Mouse (Mus musculus): ENCODE results near the gene Pfdn4.
"Not testable (repeated sequence)": the region's sequence is repeated elsewhere in the genome, so short reads cannot be mapped to it uniquely, and the experiment has no call there.

Gene Pfdn4

DNA sequence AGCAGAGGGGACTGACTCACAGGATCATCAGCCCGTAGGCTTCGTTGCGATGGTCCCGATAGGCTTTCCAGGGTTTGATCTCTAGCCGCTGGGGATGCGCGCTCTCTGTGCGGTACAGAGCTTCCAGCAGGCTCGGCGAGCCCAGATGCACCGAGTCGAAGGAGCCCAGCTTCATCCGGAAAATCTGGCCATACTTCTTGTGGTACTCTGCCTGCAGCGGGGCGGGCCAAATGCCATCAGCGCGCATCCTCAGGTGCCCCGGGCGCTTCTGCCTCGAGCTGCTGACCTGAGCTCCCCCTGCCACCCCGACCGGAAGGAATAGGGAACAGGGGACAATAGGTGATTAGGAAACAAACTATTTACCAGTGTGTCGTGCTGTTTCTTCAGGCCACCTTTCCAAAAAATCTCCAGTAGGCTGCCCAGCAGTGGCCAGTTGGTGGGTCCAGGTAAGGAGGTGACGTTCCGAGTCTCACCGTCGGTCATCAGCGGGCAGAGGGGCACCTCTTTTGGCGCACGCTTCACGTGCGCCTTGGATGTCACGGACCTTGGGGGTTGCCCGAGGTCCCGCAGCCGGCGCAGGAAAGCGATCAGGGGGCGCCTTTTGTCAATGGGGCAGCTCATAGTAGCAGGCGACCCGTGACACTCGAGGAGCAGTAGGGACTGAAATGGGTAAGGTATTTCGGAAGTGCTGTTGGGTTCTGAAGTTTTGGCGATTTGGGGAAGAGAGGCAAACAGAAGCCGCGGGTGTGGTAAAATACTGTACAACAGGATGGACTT, at the start of gene Pfdn4:
TSS of gene Pfdn4 (plus strand) at position 275 of the 777 bp plus-strand sequence.
- peak in 1 of 2 experiments; percentile 56 for DNase-seq (ENCODE audit: inconsistent age in 2 of 2, low spot score in 1 of 2)

DNA sequence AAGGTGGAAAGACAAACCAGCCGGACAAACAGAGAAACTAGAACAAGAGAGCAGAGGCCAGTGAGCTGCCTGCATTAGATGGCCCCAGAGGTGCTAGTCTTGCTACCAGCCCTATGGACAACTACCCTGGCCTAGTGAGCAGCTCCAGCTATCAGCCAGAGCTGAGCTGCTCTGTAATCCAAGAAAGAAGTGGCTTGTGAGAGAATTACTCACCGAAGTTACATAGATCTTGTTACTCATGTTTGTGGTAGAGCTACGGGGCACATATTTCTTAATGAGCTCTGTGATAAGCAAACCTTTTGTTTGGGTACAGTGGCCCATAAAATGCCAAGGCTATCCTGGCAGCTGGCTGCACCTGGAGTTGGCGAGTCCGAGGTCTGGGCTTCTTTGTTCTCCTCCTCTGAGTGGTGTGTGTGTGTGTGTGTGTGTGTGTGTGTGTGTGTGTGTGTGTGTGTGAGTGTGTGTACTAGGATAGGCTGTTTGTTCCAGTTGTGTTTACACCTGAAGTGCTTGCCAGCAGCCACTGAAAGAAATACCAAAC, 49.3 kb upstream of the Pfdn4 start:
- DNase-seq (ENCODE audit: inconsistent age in 2 of 2, low spot score in 1 of 2), result peak; percentile 27 to 60

DNA sequence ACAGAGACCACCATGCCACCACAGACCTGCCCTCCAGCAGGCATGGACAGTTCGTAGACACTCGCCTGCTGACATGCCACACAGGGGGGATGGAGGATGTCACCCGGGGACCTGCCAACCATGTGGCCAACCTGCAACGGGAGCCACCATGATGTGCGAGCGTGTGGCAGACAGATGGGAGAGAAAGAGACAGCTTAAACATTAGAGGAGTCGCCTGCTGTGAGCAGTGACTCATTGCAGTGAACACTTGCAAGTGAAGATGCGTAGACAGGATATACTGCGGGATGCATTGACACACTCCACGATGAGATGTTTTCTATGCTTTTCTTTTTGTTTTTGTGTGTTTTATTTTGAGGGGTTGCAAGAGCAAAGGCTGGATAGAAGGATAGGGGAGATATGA, 48.6 kb upstream of the Pfdn4 start:
- DNase-seq (ENCODE audit: inconsistent age in 2 of 2, low spot score in 1 of 2), result no peak

GRCm38 (mm10) chr2:170450933-170451332, 45.3 kb upstream of the Pfdn4 start:
- peak; percentile 63 to 89 for DNase-seq (ENCODE audit: inconsistent age in 2 of 2, low spot score in 1 of 2)

GRCm38 (mm10) chr2:170453809-170454208, 42.4 kb upstream of the Pfdn4 start:
- DNase-seq (ENCODE audit: inconsistent age in 2 of 2, low spot score in 1 of 2), result not testable (repeated sequence)

DNA sequence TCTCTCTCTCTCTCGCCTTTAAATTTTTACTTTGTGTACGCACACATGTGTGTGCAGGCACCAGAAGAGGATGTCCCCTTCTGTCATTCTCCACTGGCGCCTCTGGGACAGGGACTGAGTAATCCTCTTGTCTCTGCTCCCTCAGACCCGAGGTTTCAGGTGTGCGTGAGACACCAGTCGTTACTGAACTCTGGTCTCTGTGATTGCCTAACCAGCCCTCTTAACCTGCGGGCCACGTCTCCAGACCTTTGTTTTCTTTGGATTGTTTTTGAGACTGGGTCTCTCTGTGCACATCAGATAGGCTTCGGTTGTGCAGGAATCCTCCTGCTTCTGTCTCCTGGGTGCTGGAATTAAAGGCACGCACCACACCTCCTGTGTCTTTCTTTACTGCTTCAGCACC, 37.0 kb upstream of the Pfdn4 start:
- no peak for DNase-seq (ENCODE audit: inconsistent age in 2 of 2, low spot score in 1 of 2)

GRCm38 (mm10) chr2:170459805-170460204, 36.4 kb upstream of the Pfdn4 start:
- DNase-seq (ENCODE audit: inconsistent age in 2 of 2, low spot score in 1 of 2), result no peak

GRCm38 (mm10) chr2:170461652-170462051, 34.6 kb upstream of the Pfdn4 start:
- no peak for DNase-seq (ENCODE audit: inconsistent age in 2 of 2, low spot score in 1 of 2)

- DNase-seq (ENCODE audit: inconsistent age in 2 of 2, low spot score in 1 of 2), result no peak
Observed at GRCm38 (mm10) chr2:170464817-170465216, 31.4 kb upstream of the Pfdn4 start.

GRCm38 (mm10) chr2:170468009-170468408, 28.2 kb upstream of the Pfdn4 start:
- no peak for DNase-seq (ENCODE audit: inconsistent age in 2 of 2, low spot score in 1 of 2)

DNA sequence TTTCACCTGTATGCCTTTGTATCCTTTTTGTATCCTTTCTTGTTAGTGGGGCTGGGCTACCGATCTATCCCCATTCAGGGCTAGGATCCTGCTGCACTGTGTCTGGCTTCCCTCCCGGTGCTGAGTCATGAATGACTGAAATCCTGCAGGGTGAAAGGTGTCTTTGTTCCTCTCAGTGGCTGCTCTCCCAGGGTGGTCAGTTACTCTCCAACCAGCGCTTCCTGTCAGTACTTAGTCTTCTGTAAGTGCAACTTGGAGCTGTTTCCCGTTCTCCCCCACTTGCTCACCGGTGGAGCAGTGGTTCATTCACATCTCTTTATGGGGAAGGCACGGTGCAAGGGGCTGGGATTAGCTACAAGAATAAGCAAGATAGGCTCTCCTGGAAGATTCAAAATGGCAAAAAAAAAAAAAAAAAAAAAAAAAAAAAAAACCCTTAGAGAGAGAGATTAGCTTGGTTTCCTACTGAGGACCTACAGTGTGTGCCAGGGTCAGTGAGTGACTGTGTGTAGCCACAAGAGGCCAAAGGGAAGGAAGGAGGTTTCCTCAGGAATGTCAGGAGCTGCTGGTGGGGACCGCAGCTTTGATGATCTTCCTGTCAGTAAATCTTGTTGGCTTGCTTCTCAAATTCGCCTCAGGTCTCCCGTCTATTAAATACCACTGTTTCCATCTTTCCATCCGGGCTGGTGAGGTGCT, 26.5 kb upstream of the Pfdn4 start:
- DNase-seq (ENCODE audit: inconsistent age in 2 of 2, low spot score in 1 of 2), result peak; percentile 69 to 89

GRCm38 (mm10) chr2:170470591-170470990, 25.6 kb upstream of the Pfdn4 start:
- no peak for DNase-seq (ENCODE audit: inconsistent age in 2 of 2, low spot score in 1 of 2)

DNA sequence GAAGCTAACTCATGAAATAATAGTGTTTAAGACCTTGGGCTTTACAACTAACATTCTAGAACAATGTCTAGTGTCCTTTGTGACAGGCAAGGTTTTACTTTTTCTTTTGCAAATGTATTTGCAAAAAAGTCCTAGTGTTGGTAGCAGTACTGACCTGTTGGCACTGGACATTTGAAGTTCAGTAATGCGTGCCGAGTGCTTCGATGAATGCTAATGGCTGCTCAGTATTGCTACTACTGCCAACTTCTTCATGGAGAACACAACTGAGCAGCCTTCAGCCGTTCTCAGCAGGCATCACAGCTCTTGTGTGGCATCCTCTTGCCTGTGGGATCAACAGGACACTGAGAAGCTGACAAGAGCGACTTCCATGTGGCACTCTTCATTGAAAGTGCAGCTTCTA, 22.1 kb upstream of the Pfdn4 start:
- no peak for DNase-seq (ENCODE audit: inconsistent age in 2 of 2, low spot score in 1 of 2)

DNA sequence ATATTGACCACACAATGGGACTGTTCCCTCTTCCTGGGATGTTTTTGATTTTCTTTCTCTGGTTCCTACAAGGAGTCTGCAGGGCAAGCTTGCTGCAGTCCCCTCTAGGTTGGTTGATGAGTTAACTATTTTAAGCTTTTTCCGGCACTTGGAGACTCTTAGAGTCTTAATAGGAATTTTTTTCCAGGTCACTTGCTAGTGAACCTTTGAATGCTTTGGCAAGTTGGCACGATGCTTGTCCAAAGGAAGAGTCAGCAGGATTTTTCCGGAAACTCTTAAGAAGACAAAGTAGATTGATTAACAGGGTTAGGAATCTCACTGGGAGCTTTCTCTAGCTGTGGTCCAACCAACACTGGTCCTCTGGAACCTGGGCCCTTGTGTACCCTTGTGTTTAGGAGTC, 21.1 kb upstream of the Pfdn4 start:
- DNase-seq (ENCODE audit: inconsistent age in 2 of 2, low spot score in 1 of 2), result no peak

GRCm38 (mm10) chr2:170476215-170476614, 20.0 kb upstream of the Pfdn4 start:
- peak; percentile 11 to 43 for DNase-seq (ENCODE audit: inconsistent age in 2 of 2, low spot score in 1 of 2)

DNA sequence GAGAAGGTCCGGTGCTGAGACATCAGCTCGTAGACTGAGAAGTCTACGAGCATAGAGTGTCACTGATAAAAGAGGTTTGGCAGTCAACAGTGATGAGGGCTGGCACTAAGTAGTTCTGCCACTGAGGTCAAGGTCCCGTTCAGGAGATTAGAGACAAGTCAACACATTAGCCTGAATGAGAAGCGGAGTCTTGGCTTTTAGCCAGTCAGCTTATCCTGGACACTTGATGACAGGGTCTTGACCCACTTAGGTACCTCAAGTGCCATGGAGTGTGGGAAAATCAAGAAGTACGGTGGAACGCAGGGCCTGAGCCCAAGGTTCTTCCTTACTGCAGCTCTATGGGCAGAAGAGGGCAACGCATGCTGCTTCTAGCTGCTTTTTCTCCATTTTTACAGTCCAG, 19.6 kb upstream of the Pfdn4 start:
- peak; percentile 13 to 54 for DNase-seq (ENCODE audit: inconsistent age in 2 of 2, low spot score in 1 of 2)

DNA sequence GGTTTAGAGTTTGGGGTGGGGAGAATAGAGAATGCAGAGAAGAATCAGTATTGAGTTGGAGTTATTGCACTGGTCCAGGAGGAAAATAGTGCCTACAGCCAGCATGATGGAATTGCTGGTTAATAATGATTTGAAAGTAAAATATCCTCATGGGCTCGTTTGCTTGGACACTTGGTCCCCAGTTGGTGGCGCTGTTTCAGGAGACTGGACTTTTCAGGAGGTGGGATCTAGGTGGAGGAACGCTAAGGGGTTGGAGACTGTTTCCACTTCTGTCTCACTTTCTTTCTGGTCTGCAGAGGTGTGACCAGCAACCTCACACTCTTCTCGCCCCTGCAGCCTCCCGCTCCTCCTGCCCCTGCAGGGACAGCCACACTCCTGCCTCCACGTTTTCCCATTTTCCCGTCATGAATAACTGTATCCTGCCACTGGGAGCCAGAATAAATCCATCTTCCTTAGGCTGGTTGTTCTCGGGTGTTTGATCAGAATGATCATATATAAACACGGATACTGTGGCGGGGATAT, 14.1 kb upstream of the Pfdn4 start:
- DNase-seq (ENCODE audit: inconsistent age in 2 of 2, low spot score in 1 of 2), result no peak

- DNase-seq (ENCODE audit: inconsistent age in 2 of 2, low spot score in 1 of 2), result no peak
Observed at GRCm38 (mm10) chr2:170483914-170484313, 12.3 kb upstream of the Pfdn4 start.

DNA sequence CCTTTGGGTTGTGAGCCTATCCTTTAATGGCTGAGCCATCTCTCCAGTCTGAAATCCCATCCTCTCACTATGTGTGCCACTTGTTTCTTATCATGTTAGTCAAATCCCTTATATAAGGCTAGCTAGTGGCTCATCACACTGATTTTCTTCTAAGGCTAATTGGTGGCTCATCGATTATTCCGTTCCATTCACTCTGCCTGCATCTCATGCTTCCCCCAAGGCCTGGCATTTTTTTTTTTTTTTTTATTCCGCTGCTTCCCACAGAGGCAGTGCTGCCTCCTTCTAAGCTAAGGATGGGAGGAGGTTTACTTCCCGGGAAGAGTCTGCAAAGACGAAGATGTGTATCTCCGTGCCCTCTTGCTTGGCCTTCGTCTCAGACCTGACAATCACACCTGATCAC, 9.0 kb upstream of the Pfdn4 start:
- DNase-seq (ENCODE audit: inconsistent age in 2 of 2, low spot score in 1 of 2), result no peak

- DNase-seq (ENCODE audit: inconsistent age in 2 of 2, low spot score in 1 of 2), result peak in 1 of 2 experiments; percentile 70
Observed at GRCm38 (mm10) chr2:170487890-170488502, 8.2 kb upstream of the Pfdn4 start.

All from adrenal gland, adult (tissue).